Comparison of ENCODE assay signal across 8 mouse cellular contexts in genomic region chrX:120290011-120290899, GRCm38 (mm10). TPM values are rescaled to one million over a fixed set of nuclear protein-coding genes. Genes with fewer than 3 reads are reported as not detected.
A peak's percentile ranks its signal among the peaks of the same experiment; 100 is the strongest.
DNase-seq lines count a peak whose midpoint lies in the region; ATAC-seq and TF ChIP-seq lines count a peak whose summit lies in the region.

Pcdh11x (plus strand) TSS chrX:120290259.

- peak within 1 kb of the TSS; percentile 60 for H3K4me2 ChIP-seq in kidney, embryonic 14.5 days (replicated peaks; ENCODE audit: low read depth, low read length)

- no peaks in the 10 kb centered on the region for H3K9me3 ChIP-seq in kidney, embryonic 14.5 days (ENCODE audit: control insufficient read depth, low read length)

- ATAC-seq in frontal cortex, adult (ENCODE audit: low TSS enrichment), result peak; percentile 74
- peak; percentile 83 for ATAC-seq in kidney, embryonic 14.5 days (ENCODE audit: low FRiP score, low TSS enrichment)

- no peak for TF ChIP-seq CTCF in liver, adult 2 months (IDR thresholded peaks at IDR 0.05; ENCODE audit: low read depth, low read length)

- H3K36me3 ChIP-seq in kidney, embryonic 14.5 days (ENCODE audit: control insufficient read depth, insufficient read depth, low read length), result no peaks in the 10 kb centered on the region
- no peaks in the 10 kb centered on the region for H3K36me3 ChIP-seq in liver, adult 2 months (ENCODE audit: control insufficient read depth, insufficient read depth, low read length)

- H3K27me3 ChIP-seq in kidney, embryonic 14.5 days (ENCODE audit: control insufficient read depth, insufficient read depth, low read length), result peaks cover 4% of the 10 kb centered on the region; the same call in 1 of the 2 replicates
- H3K27me3 ChIP-seq in liver, adult 2 months (ENCODE audit: control insufficient read depth, insufficient read depth, low read length), result no peaks in the 10 kb centered on the region

- 19% methylated on average over 31 of the region's 40 CpGs for WGBS in kidney, embryonic 14.5 days
- WGBS in liver, adult 2 months, result 1% methylated on average over 32 of the region's 40 CpGs

- peak within 1 kb of the TSS; percentile 37 for H3K4me3 ChIP-seq in kidney, embryonic 14.5 days (ENCODE audit: low read length)
- peak within 1 kb of the TSS; percentile 38; the same call in 1 of the 2 replicates for H3K4me3 ChIP-seq in liver, adult 2 months (ENCODE audit: insufficient read depth, low read depth, low read length)

- TF ChIP-seq POLR2A in liver, adult 2 months (IDR thresholded peaks at IDR 0.05; ENCODE audit: extremely low read depth, insufficient read depth, low read length), result no peak

- H3K4me1 ChIP-seq in kidney, embryonic 14.5 days (ENCODE audit: control insufficient read depth, insufficient read depth, low read length), result no peaks in the 10 kb centered on the region
- no peaks in the 10 kb centered on the region; the same call in 1 of the 2 replicates for H3K4me1 ChIP-seq in liver, adult 2 months (ENCODE audit: control insufficient read depth, insufficient read depth, low read length)

- H3K79me2 ChIP-seq in liver, adult 2 months (ENCODE audit: control insufficient read depth, insufficient read depth, low read length), result no peaks in the 10 kb centered on the region

- peak; percentile 31 for DNase-seq in gastrocnemius, postnatal 14 days
- DNase-seq in gastrocnemius, postnatal 36 days, result no peak
- peak; percentile 31 for DNase-seq in cerebellum, adult 9-10 months
- peak; percentile 26 for DNase-seq in liver, adult 2 months (ENCODE audit: extremely low read depth, low read depth, low spot score)
- DNase-seq in right cerebral cortex, adult 18-20 months, result peak; percentile 51
- no peak for DNase-seq in spleen, adult 18-20 months

- 0 out of 2 replicates have a peak within 1 kb of the TSS, but pooled peaks have one; percentile 23 for H3K9ac ChIP-seq in kidney, embryonic 14.5 days (ENCODE audit: low read depth, low read length)
- no peak within 1 kb of the TSS for H3K9ac ChIP-seq in liver, adult 2 months (ENCODE audit: low read depth, low read length)

- intact Hi-C loops in gastrocnemius, postnatal 14 days (cut with DNase I; ENCODE audit: low total_unique reads), result no loop called here
- intact Hi-C loops in gastrocnemius, postnatal 36 days (cut with DNase I), result no loop called here

- H3K27ac ChIP-seq in kidney, embryonic 14.5 days (ENCODE audit: low read depth, low read length), result no peak within 1 kb of the TSS
- H3K27ac ChIP-seq in liver, adult 2 months (replicated peaks; ENCODE audit: insufficient read depth, low read depth, low read length), result no peak within 1 kb of the TSS

RNA-seq across cellular contexts. Expression of gene Pcdh11x, which starts in this region (rescaled TPM):
- total RNA-seq in gastrocnemius, postnatal 14 days (2021), result under 1 TPM; 0.22 to 0.45 TPM
- total RNA-seq in gastrocnemius, postnatal 36 days (2021), result under 1 TPM; 0.07 to 0.18 TPM
- polyA plus RNA-seq in kidney, embryonic 14.5 days (2014; fragmentation: Nextera tagmentation; extraction: Ambion mirVana), result 1.8 and 2.1 TPM in 2 replicates
- 0.09 and 0.34 TPM in 2 replicates for total RNA-seq in liver, adult 2 months (2014; rRNA removed)
- 0.02 TPM in 1 of 2 replicates, not detected in the other for polyA plus RNA-seq in liver, adult 2 months (2012; rRNA removed)

Comparison
In these comparisons a context has a peak if more than half of its experiments do, and no peak if none do; other contexts are left out.
1. Peak in DNase-seq in gastrocnemius, postnatal 14 days; RNA of the gene not detected or under 1 TPM.
2. Peak in DNase-seq and H3K4me3 ChIP-seq in liver, adult 2 months; RNA of the gene not detected or under 1 TPM.
3. DNase-seq: peak in cerebellum, adult 9-10 months (single experiment) and right cerebral cortex, adult 18-20 months (single experiment); none in gastrocnemius, postnatal 36 days (0 of 2) and spleen, adult 18-20 months (0 of 2).